Mouse (Mus musculus): ENCODE results near the gene Foxf2. TPM values are rescaled to one million over a fixed set of nuclear protein-coding genes. Genes with fewer than 3 reads are reported as not detected.

Foxf2 gene
- polyA plus RNA-seq, 1 experiment from 2014 or later: 5.8 TPM

- under 1% methylated on average over 60 of the region's 60 CpGs for whole genome bisulfite sequencing
- Histone ChIP-seq H3K27me3 (peaks cover 96% of the 10 kb centered on the region), H3K9ac (peak overlapping the region; percentile 39), H3K9me3 (replicated peaks) (no peaks in the 10 kb centered on the region), H3K4me2 (replicated peaks) (peak overlapping the region; percentile 94), H3K36me3 (no peaks in the 10 kb centered on the region), H3K4me1 (peaks cover 41% of the 10 kb centered on the region), H3K4me3 (replicated peaks) (peak overlapping the region; percentile 55), H3K27ac (replicated peaks) (peak overlapping the region; percentile 58; the same call in 1 of the 2 replicates)
- ATAC-seq (ENCODE audit: insufficient number of reproducible peaks, low FRiP score, low TSS enrichment, low read depth): no peak
Observed at GRCm38 (mm10) chr13:31626183-31626801, 676 bp downstream of the Foxf2 start.

GRCm38 (mm10) chr13:31626991-31627625 lies 1.5 kb downstream of the Foxf2 start:
- Histone ChIP-seq H3K9ac (peak overlapping the region; percentile 39), H3K36me3 (no peaks in the 10 kb centered on the region), H3K9me3 (replicated peaks) (no peaks in the 10 kb centered on the region), H3K4me3 (replicated peaks) (peak overlapping the region; percentile 55), H3K27me3 (peaks cover 94% of the 10 kb centered on the region), H3K4me2 (replicated peaks) (peak overlapping the region; percentile 94), H3K27ac (replicated peaks) (0 out of 2 replicates have a peak overlapping the region, but pooled peaks have one; percentile 2), H3K4me1 (peaks cover 41% of the 10 kb centered on the region)
- ATAC-seq (ENCODE audit: insufficient number of reproducible peaks, low FRiP score, low TSS enrichment, low read depth): no peak
- WGBS: 3% methylated on average over 24 of the region's 24 CpGs

- peak overlapping the region; percentile 55 for H3K4me3 ChIP-seq (replicated peaks)
- no peak overlapping the region for H3K27ac ChIP-seq (replicated peaks)
- no peaks in the 10 kb centered on the region for H3K36me3 ChIP-seq
- H3K9me3 ChIP-seq (replicated peaks): no peaks in the 10 kb centered on the region
- peak overlapping the region; percentile 52; the same call in 1 of the 2 replicates for H3K4me2 ChIP-seq (replicated peaks)
- peaks cover 41% of the 10 kb centered on the region for H3K4me1 ChIP-seq
- WGBS: 34% methylated on average over 8 of the region's 8 CpGs
- H3K9ac ChIP-seq: no peak overlapping the region
- H3K27me3 ChIP-seq: peaks cover 89% of the 10 kb centered on the region
- ATAC-seq (ENCODE audit: insufficient number of reproducible peaks, low FRiP score, low TSS enrichment, low read depth): no peak
Observed at GRCm38 (mm10) chr13:31627864-31628690, 2.5 kb downstream of the Foxf2 start.

GRCm38 (mm10) chr13:31628691-31629180 lies 3.1 kb downstream of the Foxf2 start:
- Histone ChIP-seq H3K27ac (replicated peaks) (no peak overlapping the region), H3K36me3 (no peaks in the 10 kb centered on the region), H3K4me2 (replicated peaks) (peak overlapping the region; percentile 52), H3K27me3 (peaks cover 89% of the 10 kb centered on the region), H3K9ac (no peak overlapping the region; the same call in 1 of the 2 replicates), H3K4me1 (peaks cover 41% of the 10 kb centered on the region), H3K4me3 (replicated peaks) (peak overlapping the region; percentile 55), H3K9me3 (replicated peaks) (no peaks in the 10 kb centered on the region)
- 19% methylated on average over 14 of the region's 14 CpGs for WGBS
- ATAC-seq (ENCODE audit: insufficient number of reproducible peaks, low FRiP score, low TSS enrichment, low read depth): no peak

- WGBS: 3% methylated on average over 40 of the region's 40 CpGs
- Histone ChIP-seq H3K4me2 (replicated peaks) (peak overlapping the region; percentile 52), H3K36me3 (no peaks in the 10 kb centered on the region), H3K9me3 (replicated peaks) (no peaks in the 10 kb centered on the region), H3K9ac (no peak overlapping the region), H3K27ac (replicated peaks) (no peak overlapping the region), H3K27me3 (peaks cover 85% of the 10 kb centered on the region), H3K4me3 (replicated peaks) (peak overlapping the region; percentile 55), H3K4me1 (peaks cover 39% of the 10 kb centered on the region)
- no peak for ATAC-seq (ENCODE audit: insufficient number of reproducible peaks, low FRiP score, low TSS enrichment, low read depth)
Observed at GRCm38 (mm10) chr13:31629321-31629851, 3.8 kb downstream of the Foxf2 start.

- H3K4me1 ChIP-seq: peaks cover 32% of the 10 kb centered on the region
- H3K4me3 ChIP-seq (replicated peaks): peak overlapping the region; percentile 55
- H3K9ac ChIP-seq: no peak overlapping the region
- 26% methylated on average over 12 of the region's 12 CpGs for WGBS
- H3K27ac ChIP-seq (replicated peaks): no peak overlapping the region
- H3K36me3 ChIP-seq: no peaks in the 10 kb centered on the region
- H3K9me3 ChIP-seq (replicated peaks): no peaks in the 10 kb centered on the region
- peaks cover 78% of the 10 kb centered on the region for H3K27me3 ChIP-seq
- no peak for ATAC-seq (ENCODE audit: insufficient number of reproducible peaks, low FRiP score, low TSS enrichment, low read depth)
- peak overlapping the region; percentile 52 for H3K4me2 ChIP-seq (replicated peaks)
Observed at GRCm38 (mm10) chr13:31630051-31630450, 4.4 kb downstream of the Foxf2 start.

GRCm38 (mm10) chr13:31630551-31630950 lies 4.9 kb downstream of the Foxf2 start:
- peaks cover 27% of the 10 kb centered on the region for H3K4me1 ChIP-seq
- H3K9me3 ChIP-seq (replicated peaks): no peaks in the 10 kb centered on the region
- 14% methylated on average over 10 of the region's 10 CpGs for WGBS
- H3K4me2 ChIP-seq (replicated peaks): 0 out of 2 replicates have a peak overlapping the region, but pooled peaks have one; percentile 0
- H3K4me3 ChIP-seq (replicated peaks): no peak overlapping the region
- ATAC-seq (ENCODE audit: insufficient number of reproducible peaks, low FRiP score, low TSS enrichment, low read depth): no peak
- peaks cover 73% of the 10 kb centered on the region for H3K27me3 ChIP-seq
- H3K9ac ChIP-seq: no peak overlapping the region
- H3K36me3 ChIP-seq: no peaks in the 10 kb centered on the region
- H3K27ac ChIP-seq (replicated peaks): no peak overlapping the region

GRCm38 (mm10) chr13:31631291-31631690 lies 5.7 kb downstream of the Foxf2 start:
- H3K4me3 ChIP-seq (replicated peaks): no peak overlapping the region
- H3K9ac ChIP-seq: no peak overlapping the region
- H3K9me3 ChIP-seq (replicated peaks): no peaks in the 10 kb centered on the region
- H3K4me2 ChIP-seq (replicated peaks): no peak overlapping the region
- no peak for ATAC-seq (ENCODE audit: insufficient number of reproducible peaks, low FRiP score, low TSS enrichment, low read depth)
- peaks cover 20% of the 10 kb centered on the region for H3K4me1 ChIP-seq
- no peaks in the 10 kb centered on the region for H3K36me3 ChIP-seq
- 24% methylated on average over 3 of the region's 3 CpGs for WGBS
- no peak overlapping the region for H3K27ac ChIP-seq (replicated peaks)
- H3K27me3 ChIP-seq: peaks cover 65% of the 10 kb centered on the region

- H3K9me3 ChIP-seq (replicated peaks): no peaks in the 10 kb centered on the region
- under 1% methylated on average over 13 of the region's 13 CpGs for WGBS
- H3K27me3 ChIP-seq: peaks cover 54% of the 10 kb centered on the region
- no peak overlapping the region for H3K9ac ChIP-seq
- no peak overlapping the region for H3K4me2 ChIP-seq (replicated peaks)
- no peak overlapping the region for H3K27ac ChIP-seq (replicated peaks)
- no peak overlapping the region for H3K4me3 ChIP-seq (replicated peaks)
- ATAC-seq (ENCODE audit: insufficient number of reproducible peaks, low FRiP score, low TSS enrichment, low read depth): no peak
- H3K36me3 ChIP-seq: no peaks in the 10 kb centered on the region
- peaks cover 12% of the 10 kb centered on the region for H3K4me1 ChIP-seq
Observed at GRCm38 (mm10) chr13:31632450-31632849, 6.8 kb downstream of the Foxf2 start.

- Histone ChIP-seq H3K9ac (no peak overlapping the region), H3K27me3 (peaks cover 46% of the 10 kb centered on the region), H3K9me3 (replicated peaks) (no peaks in the 10 kb centered on the region), H3K27ac (replicated peaks) (no peak overlapping the region), H3K4me1 (peaks cover 12% of the 10 kb centered on the region), H3K36me3 (no peaks in the 10 kb centered on the region), H3K4me3 (replicated peaks) (no peak overlapping the region), H3K4me2 (replicated peaks) (no peak overlapping the region)
- 57% methylated on average over 4 of the region's 4 CpGs for WGBS
- ATAC-seq (ENCODE audit: insufficient number of reproducible peaks, low FRiP score, low TSS enrichment, low read depth): no peak
Observed at GRCm38 (mm10) chr13:31633259-31633658, 7.6 kb downstream of the Foxf2 start.

GRCm38 (mm10) chr13:31635546-31635945 lies 9.9 kb downstream of the Foxf2 start:
- no peaks in the 10 kb centered on the region for H3K4me1 ChIP-seq
- ATAC-seq (ENCODE audit: insufficient number of reproducible peaks, low FRiP score, low TSS enrichment, low read depth): no peak
- H3K9me3 ChIP-seq (replicated peaks): no peaks in the 10 kb centered on the region
- no peaks in the 10 kb centered on the region for H3K36me3 ChIP-seq
- H3K4me2 ChIP-seq (replicated peaks): no peak overlapping the region
- no peak overlapping the region for H3K27ac ChIP-seq (replicated peaks)
- no peak overlapping the region for H3K4me3 ChIP-seq (replicated peaks)
- WGBS: 64% methylated on average over 4 of the region's 4 CpGs
- H3K9ac ChIP-seq: no peak overlapping the region
- H3K27me3 ChIP-seq: peaks cover 23% of the 10 kb centered on the region
